Mouse (Mus musculus) heart, embryonic 14.5 days (tissue): Measurements from ENCODE around the gene Gm37240. TPM values are rescaled to one million over a fixed set of nuclear protein-coding genes. Genes with fewer than 3 reads are reported as not detected.

ENCODE experiments used
- ATAC-seq: fragments of 200-750 bp; cut with Nextera tagmentation; 2 replicates; pipeline ENCODE4 v1.8.0; 2017; ENCODE audit warnings: low read depth, moderate TSS enrichment; ENCODE audit not compliant: insufficient number of reproducible peaks, insufficient read depth, low FRiP score
- H3K27ac ChIP-seq, 2 experiments: fragments of 200-500 bp in 1 of 2; fragments of 300-500 bp in 1 of 2; sonication (generic) in 1 of 2; replicated peaks in 1 of 2; 2 replicates each; pipeline ENCODE4 v1.5.1; 2012 to 2014; ENCODE audit warnings: low read depth in 2 of 2, low read length in 2 of 2, control low read depth in 1 of 2, mild to moderate bottlenecking in 1 of 2, mixed read lengths in 1 of 2; ENCODE audit not compliant: control insufficient read depth in 1 of 2, insufficient read depth in 1 of 2
- H3K27me3 ChIP-seq: fragments of 300-500 bp; sonication (generic); 2 replicates; pipeline ENCODE4 v1.6.1; 2014; ENCODE audit warnings: mild to moderate bottlenecking, low read length, control low read depth; ENCODE audit not compliant: control insufficient read depth, insufficient read depth
- H3K36me3 ChIP-seq: fragments of 300-500 bp; sonication (generic); 2 replicates; pipeline ENCODE4 v1.6.1; 2014; ENCODE audit warnings: mild to moderate bottlenecking, control low read depth, low read length, mixed read lengths; ENCODE audit not compliant: control insufficient read depth, insufficient read depth
- H3K4me1 ChIP-seq, 2 experiments: fragments of 200-500 bp in 1 of 2; fragments of 300-500 bp in 1 of 2; sonication (generic) in 1 of 2; 2 replicates each; pipeline ENCODE4 v1.6.1; 2012 to 2014; ENCODE audit warnings: low read length in 2 of 2, control low read depth in 1 of 2, mixed read lengths in 1 of 2; ENCODE audit not compliant: control insufficient read depth in 2 of 2, insufficient read depth in 2 of 2
- H3K4me2 ChIP-seq: fragments of 300-500 bp; sonication (generic); 2 replicates; pipeline ENCODE4 v1.6.1; 2014; ENCODE audit warnings: mild to moderate bottlenecking, low read length
- H3K4me3 ChIP-seq, 2 experiments: fragments of 200-500 bp in 1 of 2; fragments of 300-500 bp in 1 of 2; sonication (generic) in 1 of 2; 2 replicates each; pipeline ENCODE4 v1.5.1; 2012 to 2014; ENCODE audit warnings: low read length in 2 of 2, mild to moderate bottlenecking in 2 of 2, control low read depth in 1 of 2, low read depth in 1 of 2, moderate library complexity in 1 of 2; ENCODE audit not compliant: control insufficient read depth in 1 of 2, insufficient read depth in 1 of 2
- H3K9ac ChIP-seq: fragments of 300-500 bp; sonication (generic); 2 replicates; pipeline ENCODE4 v1.6.1; 2014; ENCODE audit warnings: mild to moderate bottlenecking, low read length
- H3K9me3 ChIP-seq: fragments of 300-500 bp; sonication (generic); 2 replicates; pipeline ENCODE4 v1.6.1; 2016; ENCODE audit warnings: low read length, control low read depth; ENCODE audit not compliant: control insufficient read depth
- WGBS: fragments of 180-500 bp; shearing (Covaris S2); extraction: QIAGEN DNeasy Blood & Tissue Kit; methylation state at CpG from one replicate; pipeline ENCODE4 v1.1.7; 2014; 5-methylcytosine and 5-hydroxymethylcytosine counted together
- polyA plus RNA-seq: library from polyadenylated mRNA; unstranded; fragments of >200 nt; fragmentation: Nextera tagmentation; extraction: Ambion mirVana; gene quantifications from 2 replicates; pipeline ENCODE4 v1.2.1, GENCODE M21; 2014

Gene Gm37240
- polyA plus RNA-seq, 1 experiment from 2014 or later, result 12.3 TPM

DNA sequence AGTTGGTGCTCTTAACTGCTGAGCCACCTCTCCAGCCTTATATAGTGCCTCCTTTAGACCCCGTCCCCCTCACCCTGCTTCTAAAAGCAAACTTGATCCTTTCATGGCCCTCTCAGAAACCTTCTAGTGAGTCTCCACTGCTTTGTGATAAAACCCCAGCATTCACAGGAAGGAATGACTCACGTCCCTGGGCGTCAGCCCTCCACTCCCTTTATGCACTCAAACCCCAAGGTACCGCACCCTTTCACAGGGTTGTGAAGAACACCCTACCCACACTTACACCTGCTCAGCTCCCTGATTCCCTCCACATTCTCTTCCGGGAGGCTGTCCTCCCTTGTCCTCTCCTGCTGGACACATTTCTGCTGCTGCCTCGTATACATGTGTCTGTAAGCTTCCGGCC lies 1268.3 kb downstream of the Gm37240 start:
- Histone ChIP-seq H3K9ac (no peak overlapping the region), H3K27ac (no peak overlapping the region), H3K4me2 (no peak overlapping the region), H3K36me3 (no peaks in the 10 kb centered on the region), H3K4me3 (no peak overlapping the region), H3K9me3 (peaks cover 8% of the 10 kb centered on the region; the same call in 1 of the 2 replicates), H3K4me1 (peaks cover 0 to 4% of the 10 kb centered on the region in 2 experiments; a peak in 3 of 4 replicates), H3K27me3 (no peaks in the 10 kb centered on the region)
- ATAC-seq, result no peak
- 91% methylated on average over 7 of the region's 7 CpGs for WGBS

DNA sequence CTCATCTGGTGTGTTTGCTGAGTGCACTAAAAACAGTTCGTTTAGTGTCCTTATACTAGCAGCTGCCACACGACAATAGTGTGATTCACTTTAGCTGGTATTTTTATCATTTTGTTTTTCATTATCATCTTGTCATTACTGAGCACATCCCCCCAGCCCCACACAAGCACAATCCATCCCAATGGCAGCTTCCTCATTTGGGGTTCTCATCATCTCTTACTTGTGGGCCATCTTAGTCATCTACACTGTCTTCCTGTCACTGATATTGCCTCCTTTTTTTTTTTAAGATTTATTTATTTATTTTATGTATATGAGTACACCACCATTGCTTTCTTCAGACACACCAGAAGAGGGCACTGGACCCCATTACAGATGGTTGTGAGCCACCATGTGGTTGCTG lies 1268.7 kb downstream of the Gm37240 start:
- 95% methylated on average over 2 of the region's 2 CpGs for WGBS
- H3K9ac ChIP-seq, result no peak overlapping the region
- no peaks in the 10 kb centered on the region for H3K27me3 ChIP-seq
- no peaks in the 10 kb centered on the region for H3K36me3 ChIP-seq
- ATAC-seq, result no peak
- no peak overlapping the region for H3K27ac ChIP-seq
- peaks cover 8% of the 10 kb centered on the region; the same call in 1 of the 2 replicates for H3K9me3 ChIP-seq
- no peak overlapping the region for H3K4me2 ChIP-seq
- no peak overlapping the region for H3K4me3 ChIP-seq
- H3K4me1 ChIP-seq, result no peaks in the 10 kb centered on the region

DNA sequence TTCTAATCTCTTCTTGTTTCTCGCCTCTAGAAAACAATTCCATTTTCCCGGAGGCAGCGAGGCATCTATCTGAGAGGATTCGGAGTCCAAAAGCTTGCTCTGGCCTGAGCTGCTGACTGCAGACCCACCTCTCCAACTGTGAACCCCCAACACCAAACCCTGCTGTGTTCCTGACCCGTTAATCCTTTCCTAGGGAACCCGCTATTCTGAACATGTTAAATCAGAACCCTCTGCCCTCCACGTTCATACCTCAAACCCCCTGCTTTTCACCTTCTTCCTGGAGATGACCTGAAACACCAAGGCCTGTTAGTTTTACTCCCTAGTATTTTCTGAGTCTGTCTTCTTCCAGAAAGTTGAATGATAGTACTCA lies 1271.5 kb downstream of the Gm37240 start:
- ATAC-seq, result no peak
- Histone ChIP-seq H3K9ac (no peak overlapping the region), H3K4me3 (no peak overlapping the region), H3K36me3 (no peaks in the 10 kb centered on the region), H3K9me3 (peaks cover 10% of the 10 kb centered on the region; the same call in 1 of the 2 replicates), H3K4me1 (no peaks in the 10 kb centered on the region), H3K4me2 (no peak overlapping the region), H3K27ac (no peak overlapping the region), H3K27me3 (no peaks in the 10 kb centered on the region)
- WGBS, result 39% methylated on average over 7 of the region's 7 CpGs

DNA sequence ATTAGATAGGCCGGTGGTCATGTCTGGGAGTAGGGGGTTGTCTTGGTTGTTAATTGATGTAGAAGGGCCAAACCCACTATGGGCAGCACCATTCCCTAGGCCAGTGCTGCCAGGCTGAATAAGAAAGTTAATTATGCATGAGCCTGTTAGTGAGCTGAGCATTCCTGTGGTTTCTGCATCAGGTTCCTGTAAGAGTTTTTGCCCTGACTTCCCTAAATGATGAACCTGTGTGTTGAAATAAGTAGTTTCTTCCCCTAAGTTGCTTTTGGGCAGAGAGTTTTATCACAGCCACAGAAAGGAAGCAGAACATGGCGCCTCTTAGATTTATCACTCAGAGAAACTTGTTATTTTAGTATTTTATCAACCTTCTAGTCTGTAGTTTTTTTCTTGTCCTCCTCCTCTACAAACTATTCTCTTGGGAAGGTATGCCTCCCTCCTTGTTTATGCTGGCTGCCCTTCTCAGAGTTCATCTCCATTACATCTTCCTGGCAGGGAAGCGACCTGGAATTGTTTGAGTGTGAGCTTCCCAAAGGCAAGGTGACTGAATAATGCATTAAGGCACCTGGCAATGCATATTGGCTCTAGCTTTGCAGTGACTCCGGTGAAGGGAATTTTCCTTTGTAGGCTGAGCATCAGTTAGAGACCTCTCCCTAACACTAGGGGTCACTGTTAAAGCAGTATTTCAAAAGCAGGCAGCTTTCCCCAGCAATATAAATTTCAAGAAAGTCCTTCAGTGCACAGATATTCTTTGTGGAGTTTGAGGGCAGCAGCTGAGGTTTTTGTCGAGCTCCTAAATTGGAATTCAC lies 1272.1 kb downstream of the Gm37240 start:
- Histone ChIP-seq H3K9ac (no peak overlapping the region), H3K4me3 (no peak overlapping the region), H3K27me3 (no peaks in the 10 kb centered on the region), H3K4me2 (no peak overlapping the region), H3K4me1 (no peaks in the 10 kb centered on the region), H3K36me3 (no peaks in the 10 kb centered on the region), H3K27ac (no peak overlapping the region), H3K9me3 (peaks cover 10% of the 10 kb centered on the region; the same call in 1 of the 2 replicates)
- WGBS, result 15% methylated on average over 5 of the region's 5 CpGs
- ATAC-seq, result no peak

DNA sequence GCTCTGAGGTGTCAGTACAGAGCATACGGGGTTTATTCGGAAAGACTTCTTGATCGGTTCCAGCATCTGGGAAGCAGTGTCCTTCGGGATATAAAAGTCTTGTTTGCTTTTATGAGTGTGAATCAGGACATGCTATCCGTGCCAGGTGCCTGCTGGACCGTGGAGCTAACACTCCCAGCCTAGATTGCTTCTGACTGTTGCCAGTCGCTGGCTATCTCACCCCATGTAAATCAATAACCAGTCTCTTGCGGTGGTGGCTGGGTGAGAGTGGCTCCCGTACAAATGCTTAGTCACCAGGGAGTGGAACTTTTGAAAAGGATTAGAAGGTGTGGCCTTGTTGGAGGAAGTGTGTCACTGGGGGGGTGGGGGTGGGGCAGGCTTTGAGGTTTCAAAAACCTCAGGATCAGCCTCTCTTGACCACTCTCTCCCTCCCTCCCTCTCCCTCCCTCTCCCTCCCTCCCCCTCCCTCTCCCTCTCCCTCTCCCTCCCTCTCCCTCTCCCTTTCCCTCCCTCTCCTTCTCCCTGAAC lies 1277.1 kb downstream of the Gm37240 start:
- Histone ChIP-seq H3K4me2 (no peak overlapping the region), H3K27ac (no peak overlapping the region), H3K36me3 (no peaks in the 10 kb centered on the region), H3K4me1 (no peaks in the 10 kb centered on the region), H3K9me3 (peaks cover 10% of the 10 kb centered on the region; the same call in 1 of the 2 replicates), H3K4me3 (no peak overlapping the region), H3K9ac (no peak overlapping the region), H3K27me3 (no peaks in the 10 kb centered on the region)
- ATAC-seq, result no peak
- 84% methylated on average over 9 of the region's 9 CpGs for WGBS

DNA sequence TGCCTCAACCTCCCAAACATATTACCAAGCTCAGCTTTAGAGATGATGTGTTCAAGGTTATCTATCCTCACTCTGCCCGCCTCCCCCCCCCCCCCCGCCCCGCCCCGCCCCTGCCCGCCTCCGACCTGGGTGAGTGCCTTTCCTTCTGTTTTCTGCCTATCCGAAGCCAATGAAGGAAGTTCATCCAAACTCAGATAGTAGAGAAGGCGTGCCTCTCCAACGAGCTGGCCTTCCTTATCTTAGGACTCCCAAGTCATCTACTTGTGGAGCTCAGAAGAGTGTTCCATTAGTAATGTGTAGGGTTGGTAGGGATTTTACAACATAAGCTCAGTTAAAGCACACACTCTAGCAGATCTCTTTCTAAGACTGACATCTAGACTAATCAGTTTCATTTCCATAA lies 1284.1 kb downstream of the Gm37240 start:
- 45% methylated on average over 9 of the region's 9 CpGs for WGBS
- ATAC-seq, result no peak
- Histone ChIP-seq H3K4me2 (no peak overlapping the region), H3K36me3 (no peaks in the 10 kb centered on the region), H3K9ac (no peak overlapping the region), H3K4me3 (no peak overlapping the region), H3K27me3 (no peaks in the 10 kb centered on the region), H3K4me1 (no peaks in the 10 kb centered on the region), H3K27ac (no peak overlapping the region), H3K9me3 (peaks cover 4% of the 10 kb centered on the region; the same call in 1 of the 2 replicates)

DNA sequence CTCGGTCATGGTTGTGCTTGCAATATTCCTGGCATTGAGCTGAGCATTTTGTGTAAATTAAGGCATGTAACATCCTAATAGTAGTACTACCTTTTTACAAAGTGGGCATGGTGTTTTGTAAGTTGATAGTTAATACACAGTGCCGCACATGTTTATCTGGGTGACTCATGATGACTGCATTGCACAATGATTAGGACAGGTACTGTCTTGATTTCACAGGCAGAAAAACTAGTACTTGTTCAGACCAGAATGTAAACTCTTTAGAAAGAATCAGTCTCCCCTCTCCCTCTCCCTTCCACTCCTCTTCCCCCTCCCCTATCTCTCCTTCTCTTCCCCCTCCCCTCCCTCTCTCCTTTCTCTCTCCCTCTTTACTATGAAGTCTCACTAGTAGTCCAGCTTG lies 1284.6 kb downstream of the Gm37240 start:
- no peak overlapping the region for H3K4me3 ChIP-seq
- WGBS, result 86% methylated on average over 2 of the region's 2 CpGs
- ATAC-seq, result no peak
- H3K27ac ChIP-seq, result no peak overlapping the region
- no peaks in the 10 kb centered on the region for H3K4me1 ChIP-seq
- H3K27me3 ChIP-seq, result no peaks in the 10 kb centered on the region
- H3K4me2 ChIP-seq, result no peak overlapping the region
- peaks cover 4% of the 10 kb centered on the region; the same call in 1 of the 2 replicates for H3K9me3 ChIP-seq
- H3K9ac ChIP-seq, result no peak overlapping the region
- no peaks in the 10 kb centered on the region for H3K36me3 ChIP-seq
